Mouse (Mus musculus): Measurements from ENCODE around the gene Sppl3. TPM values are rescaled to one million over a fixed set of nuclear protein-coding genes. Genes with fewer than 3 reads are reported as not detected.

The Sppl3 gene
- polyA plus RNA-seq, 1 experiment from 2014 or later, result 23.6 TPM

GRCm38 (mm10) chr5:115129328-115129727, 118.4 kb downstream of the Sppl3 start:
- H3K9ac ChIP-seq (ENCODE audit: low read length), result no peak overlapping the region
- no peak overlapping the region for H3K27ac ChIP-seq (ENCODE audit: low read depth, low read length)
- ATAC-seq (ENCODE audit: low FRiP score) (no peak), DNase-seq (ENCODE audit: low spot score, missing footprints) (no peak)
- H3K36me3 ChIP-seq (ENCODE audit: control insufficient read depth, insufficient read depth, low read length), result peaks cover 16% of the 10 kb centered on the region
- H3K27me3 ChIP-seq (ENCODE audit: control insufficient read depth, insufficient read depth, low read length), result no peaks in the 10 kb centered on the region
- H3K4me3 ChIP-seq (ENCODE audit: low read depth, low read length), result no peak overlapping the region
- H3K4me2 ChIP-seq, result no peak overlapping the region
- 86% methylated on average over 6 of the region's 6 CpGs for WGBS
- H3K4me1 ChIP-seq (ENCODE audit: control insufficient read depth, insufficient read depth, low read length), result peaks cover 11% of the 10 kb centered on the region
- no peaks in the 10 kb centered on the region for H3K9me3 ChIP-seq (ENCODE audit: control insufficient read depth, low read length)

- H3K4me2 ChIP-seq, result 0 out of 2 replicates have a peak overlapping the region, but pooled peaks have one; percentile 15
- H3K9me3 ChIP-seq (ENCODE audit: control insufficient read depth, low read length), result no peaks in the 10 kb centered on the region
- DNase-seq (ENCODE audit: low spot score, missing footprints) (no peak), ATAC-seq (ENCODE audit: low FRiP score) (no peak)
- no peaks in the 10 kb centered on the region for H3K27me3 ChIP-seq (ENCODE audit: control insufficient read depth, insufficient read depth, low read length)
- peaks cover 8% of the 10 kb centered on the region for H3K4me1 ChIP-seq (ENCODE audit: control insufficient read depth, insufficient read depth, low read length)
- H3K9ac ChIP-seq (ENCODE audit: low read length), result no peak overlapping the region
- 0 out of 2 replicates have a peak, but pooled peaks cover 2% of the 10 kb centered on the region for H3K36me3 ChIP-seq (ENCODE audit: control insufficient read depth, insufficient read depth, low read length)
- no peak overlapping the region for H3K4me3 ChIP-seq (ENCODE audit: low read depth, low read length)
- 89% methylated on average over 8 of the region's 8 CpGs for WGBS
- no peak overlapping the region for H3K27ac ChIP-seq (ENCODE audit: low read depth, low read length)
These were observed 121.5 kb downstream of the Sppl3 start for GRCm38 (mm10) chr5:115132465-115132864.

- 0 out of 2 replicates have a peak, but pooled peaks cover 2% of the 10 kb centered on the region for H3K36me3 ChIP-seq (ENCODE audit: control insufficient read depth, insufficient read depth, low read length)
- peak overlapping the region; percentile 91 for H3K9ac ChIP-seq (ENCODE audit: low read length)
- 67% methylated on average over 6 of the region's 6 CpGs for WGBS
- peaks cover 8% of the 10 kb centered on the region for H3K4me1 ChIP-seq (ENCODE audit: control insufficient read depth, insufficient read depth, low read length)
- ATAC-seq (ENCODE audit: low FRiP score) (no peak), DNase-seq (ENCODE audit: low spot score, missing footprints) (no peak)
- peak overlapping the region; percentile 93 for H3K4me2 ChIP-seq
- H3K27ac ChIP-seq (ENCODE audit: low read depth, low read length), result no peak overlapping the region
- peak overlapping the region; percentile 97 for H3K4me3 ChIP-seq (ENCODE audit: low read depth, low read length)
- H3K27me3 ChIP-seq (ENCODE audit: control insufficient read depth, insufficient read depth, low read length), result no peaks in the 10 kb centered on the region
- no peaks in the 10 kb centered on the region for H3K9me3 ChIP-seq (ENCODE audit: control insufficient read depth, low read length)
These were observed 122.6 kb downstream of the Sppl3 start for GRCm38 (mm10) chr5:115133358-115134066.

GRCm38 (mm10) chr5:115134234-115135165, 123.6 kb downstream of the Sppl3 start, which contains the start of gene Unc119b:
TSS of gene Unc119b (minus strand) at chr5:115134975.
- Histone ChIP-seq H3K27me3 (ENCODE audit: control insufficient read depth, insufficient read depth, low read length) (no peaks in the 10 kb centered on the region), H3K4me1 (ENCODE audit: control insufficient read depth, insufficient read depth, low read length) (peaks cover 8% of the 10 kb centered on the region), H3K4me2 (peak within 1 kb of the TSS; percentile 93), H3K36me3 (ENCODE audit: control insufficient read depth, insufficient read depth, low read length) (0 out of 2 replicates have a peak, but pooled peaks cover 2% of the 10 kb centered on the region), H3K9ac (ENCODE audit: low read length) (peak within 1 kb of the TSS; percentile 91), H3K27ac (ENCODE audit: low read depth, low read length) (no peak within 1 kb of the TSS; the same call in 1 of the 2 replicates), H3K4me3 (ENCODE audit: low read depth, low read length) (peak within 1 kb of the TSS; percentile 97), H3K9me3 (ENCODE audit: control insufficient read depth, low read length) (no peaks in the 10 kb centered on the region)
- DNase-seq (ENCODE audit: low spot score, missing footprints) (peak; percentile 99), ATAC-seq (ENCODE audit: low FRiP score) (peak; percentile 94)
- under 1% methylated on average over 54 of the region's 81 CpGs for WGBS

- no peak overlapping the region for H3K4me3 ChIP-seq (ENCODE audit: low read depth, low read length)
- H3K4me1 ChIP-seq (ENCODE audit: control insufficient read depth, insufficient read depth, low read length), result peaks cover 3% of the 10 kb centered on the region
- H3K9me3 ChIP-seq (ENCODE audit: control insufficient read depth, low read length), result no peaks in the 10 kb centered on the region
- no peak overlapping the region for H3K27ac ChIP-seq (ENCODE audit: low read depth, low read length)
- ATAC-seq (ENCODE audit: low FRiP score) (no peak), DNase-seq (ENCODE audit: low spot score, missing footprints) (no peak)
- H3K4me2 ChIP-seq, result no peak overlapping the region
- H3K36me3 ChIP-seq (ENCODE audit: control insufficient read depth, insufficient read depth, low read length), result no peaks in the 10 kb centered on the region
- no peak overlapping the region for H3K9ac ChIP-seq (ENCODE audit: low read length)
- no peaks in the 10 kb centered on the region for H3K27me3 ChIP-seq (ENCODE audit: control insufficient read depth, insufficient read depth, low read length)
- 74% methylated on average over 4 of the region's 4 CpGs for WGBS
These were observed 128.2 kb downstream of the Sppl3 start for GRCm38 (mm10) chr5:115139124-115139523.

- H3K4me1 ChIP-seq (ENCODE audit: control insufficient read depth, insufficient read depth, low read length), result 0 out of 2 replicates have a peak, but pooled peaks cover 2% of the 10 kb centered on the region
- H3K27ac ChIP-seq (ENCODE audit: low read depth, low read length), result no peak overlapping the region
- H3K27me3 ChIP-seq (ENCODE audit: control insufficient read depth, insufficient read depth, low read length), result no peaks in the 10 kb centered on the region
- DNase-seq (ENCODE audit: low spot score, missing footprints), result no peak
- no peak for ATAC-seq (ENCODE audit: low FRiP score)
- WGBS, result 82% methylated on average over 3 of the region's 3 CpGs
- H3K36me3 ChIP-seq (ENCODE audit: control insufficient read depth, insufficient read depth, low read length), result no peaks in the 10 kb centered on the region
- no peak overlapping the region for H3K4me2 ChIP-seq
- no peak overlapping the region for H3K9ac ChIP-seq (ENCODE audit: low read length)
- no peaks in the 10 kb centered on the region for H3K9me3 ChIP-seq (ENCODE audit: control insufficient read depth, low read length)
- no peak overlapping the region for H3K4me3 ChIP-seq (ENCODE audit: low read depth, low read length)
These were observed 129.8 kb downstream of the Sppl3 start for GRCm38 (mm10) chr5:115140726-115141125.

GRCm38 (mm10) chr5:115142166-115142697, 131.3 kb downstream of the Sppl3 start:
- Histone ChIP-seq H3K4me2 (no peak overlapping the region), H3K4me1 (ENCODE audit: control insufficient read depth, insufficient read depth, low read length) (0 out of 2 replicates have a peak, but pooled peaks cover 2% of the 10 kb centered on the region), H3K27ac (ENCODE audit: low read depth, low read length) (no peak overlapping the region), H3K4me3 (ENCODE audit: low read depth, low read length) (no peak overlapping the region), H3K9me3 (ENCODE audit: control insufficient read depth, low read length) (no peaks in the 10 kb centered on the region), H3K9ac (ENCODE audit: low read length) (no peak overlapping the region), H3K27me3 (ENCODE audit: control insufficient read depth, insufficient read depth, low read length) (no peaks in the 10 kb centered on the region), H3K36me3 (ENCODE audit: control insufficient read depth, insufficient read depth, low read length) (no peaks in the 10 kb centered on the region; the same call in 1 of the 2 replicates)
- 92% methylated on average over 9 of the region's 9 CpGs for WGBS
- ATAC-seq (ENCODE audit: low FRiP score), result no peak
- DNase-seq (ENCODE audit: low spot score, missing footprints), result no peak

- H3K9ac ChIP-seq (ENCODE audit: low read length), result no peak overlapping the region
- no peak overlapping the region for H3K4me2 ChIP-seq
- H3K27ac ChIP-seq (ENCODE audit: low read depth, low read length), result no peak overlapping the region
- WGBS, result 79% methylated on average over 10 of the region's 10 CpGs
- no peak overlapping the region for H3K4me3 ChIP-seq (ENCODE audit: low read depth, low read length)
- H3K4me1 ChIP-seq (ENCODE audit: control insufficient read depth, insufficient read depth, low read length), result 0 out of 2 replicates have a peak, but pooled peaks cover 2% of the 10 kb centered on the region
- H3K27me3 ChIP-seq (ENCODE audit: control insufficient read depth, insufficient read depth, low read length), result no peaks in the 10 kb centered on the region
- H3K9me3 ChIP-seq (ENCODE audit: control insufficient read depth, low read length), result no peaks in the 10 kb centered on the region
- no peak for ATAC-seq (ENCODE audit: low FRiP score)
- H3K36me3 ChIP-seq (ENCODE audit: control insufficient read depth, insufficient read depth, low read length), result no peaks in the 10 kb centered on the region; the same call in none of the 2 replicates
- DNase-seq (ENCODE audit: low spot score, missing footprints), result no peak
These were observed 132.6 kb downstream of the Sppl3 start for GRCm38 (mm10) chr5:115143552-115143951.

All from midbrain, embryonic 11.5 days (tissue).